Mouse (Mus musculus): ENCODE results near the gene Wdr83. TPM values are rescaled to one million over a fixed set of nuclear protein-coding genes. Genes with fewer than 3 reads are reported as not detected.
"Not testable (repeated sequence)": the region's sequence is repeated elsewhere in the genome, so short reads cannot be mapped to it uniquely, and the experiment has no call there.

Wdr83 gene
- polyA plus RNA-seq, 1 experiment from 2014 or later = 48.4 TPM

DNA sequence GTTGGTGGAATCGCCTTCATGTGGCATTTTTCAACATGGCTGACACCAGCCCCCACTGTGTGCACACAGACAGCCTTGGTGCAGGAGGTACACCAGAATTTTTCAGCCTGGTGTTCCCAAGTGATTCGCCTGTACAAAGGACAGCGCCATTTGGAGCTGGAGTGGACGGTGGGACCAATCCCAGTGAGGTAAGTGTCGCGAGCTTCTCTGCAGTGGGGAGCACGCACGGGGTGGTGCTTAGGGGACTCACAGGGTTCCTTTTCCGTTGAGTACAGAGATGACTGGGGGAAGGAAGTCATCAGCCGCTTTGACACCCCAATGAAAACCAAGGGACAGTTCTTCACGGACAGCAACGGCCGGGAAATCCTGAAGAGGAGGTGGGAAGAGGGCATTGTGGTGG, 13.9 kb upstream of the Wdr83 start:
- Histone ChIP-seq H3K27ac (no peak overlapping the region), H3K9me3 (replicated peaks) (no peaks in the 10 kb centered on the region), H3K36me3 (peaks cover 34% of the 10 kb centered on the region), H3K27me3 (no peaks in the 10 kb centered on the region), H3K4me2 (replicated peaks) (no peak overlapping the region), H3K9ac (no peak overlapping the region), H3K4me1 (no peaks in the 10 kb centered on the region), H3K4me3 (no peak overlapping the region)
- ATAC-seq (ENCODE audit: low FRiP score) = no peak
- 92% methylated on average over 13 of the region's 13 CpGs for WGBS

DNA sequence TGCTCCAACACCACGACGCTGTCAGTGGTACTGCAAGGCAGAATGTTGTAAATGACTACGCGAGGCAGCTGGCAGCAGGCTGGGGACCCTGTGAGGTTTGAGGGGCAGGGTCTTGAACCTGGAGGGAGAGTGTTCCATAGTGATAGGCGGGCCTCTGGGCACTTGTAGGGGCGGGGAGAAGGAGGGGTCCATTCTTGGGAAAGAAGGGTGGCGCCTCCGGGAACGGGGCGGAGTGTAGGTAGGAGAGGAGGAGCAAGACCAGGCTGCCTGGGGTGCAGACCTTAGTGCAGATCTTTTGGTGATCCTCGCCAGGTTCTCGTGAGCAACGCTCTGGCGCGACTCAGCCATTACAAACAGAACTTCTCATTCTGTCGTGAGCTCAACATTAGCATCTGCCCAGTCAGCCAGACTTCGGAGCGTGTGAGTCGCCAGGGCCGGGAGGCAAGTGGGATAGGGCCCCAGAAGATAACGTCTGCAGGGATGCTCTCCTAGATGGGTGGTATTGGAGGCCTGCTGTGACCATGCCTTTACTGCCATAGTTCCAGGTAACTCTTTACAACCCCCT, 10.5 kb upstream of the Wdr83 start:
- Histone ChIP-seq H3K4me1 (no peaks in the 10 kb centered on the region), H3K9ac (no peak overlapping the region), H3K36me3 (peaks cover 24% of the 10 kb centered on the region), H3K9me3 (replicated peaks) (no peaks in the 10 kb centered on the region), H3K27me3 (no peaks in the 10 kb centered on the region), H3K4me2 (replicated peaks) (no peak overlapping the region), H3K27ac (no peak overlapping the region), H3K4me3 (no peak overlapping the region)
- 33% methylated on average over 21 of the region's 21 CpGs for WGBS
- no peak for ATAC-seq (ENCODE audit: low FRiP score)

DNA sequence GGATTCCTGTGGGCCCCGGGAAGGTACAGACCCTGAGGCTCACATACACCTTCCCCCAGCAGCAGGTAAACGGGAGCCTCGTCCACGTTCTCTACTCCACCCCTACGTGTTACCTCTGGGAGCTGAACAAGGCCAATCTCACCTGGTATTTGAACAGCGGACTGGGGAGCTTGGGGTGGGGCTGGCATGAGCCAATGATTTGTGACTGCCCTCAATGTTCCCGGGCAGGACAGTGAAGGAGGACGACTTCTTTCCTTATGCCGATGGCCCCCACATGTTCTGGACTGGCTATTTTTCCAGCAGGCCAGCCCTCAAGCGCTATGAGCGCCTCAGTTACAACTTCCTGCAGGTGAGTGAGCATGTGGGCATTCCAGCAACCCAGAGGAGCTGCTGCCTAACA, 9.8 kb upstream of the Wdr83 start:
- no peak overlapping the region for H3K27ac ChIP-seq
- WGBS = 89% methylated on average over 11 of the region's 11 CpGs
- no peaks in the 10 kb centered on the region for H3K27me3 ChIP-seq
- no peak overlapping the region for H3K4me3 ChIP-seq
- no peaks in the 10 kb centered on the region for H3K4me1 ChIP-seq
- H3K9ac ChIP-seq = no peak overlapping the region
- ATAC-seq (ENCODE audit: low FRiP score) = no peak
- H3K9me3 ChIP-seq (replicated peaks) = no peaks in the 10 kb centered on the region
- peaks cover 17% of the 10 kb centered on the region for H3K36me3 ChIP-seq
- H3K4me2 ChIP-seq (replicated peaks) = no peak overlapping the region

DNA sequence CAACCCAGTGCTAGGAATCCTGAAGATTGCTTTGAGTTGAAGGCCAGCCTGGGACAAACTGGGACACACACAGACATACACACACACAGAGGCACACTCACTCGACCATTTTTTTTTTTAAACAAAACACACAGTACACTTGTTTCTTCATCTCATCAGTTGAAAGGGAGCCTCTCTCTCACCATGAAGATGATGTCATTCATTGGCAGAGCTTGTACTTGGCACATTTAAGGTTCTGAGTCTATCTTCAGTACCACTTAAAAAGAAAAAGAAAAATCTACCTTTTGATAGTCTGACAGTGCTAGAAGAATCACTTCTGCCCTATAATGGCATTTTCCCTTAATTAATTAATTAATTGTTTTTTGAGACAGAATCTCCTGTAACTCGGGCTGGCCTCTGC, 7.7 kb upstream of the Wdr83 start:
- H3K36me3 ChIP-seq = peaks cover 18% of the 10 kb centered on the region; the same call in 1 of the 2 replicates
- 83% methylated on average over 2 of the region's 2 CpGs for WGBS
- H3K4me3 ChIP-seq = no peak overlapping the region
- no peaks in the 10 kb centered on the region for H3K27me3 ChIP-seq
- H3K9ac ChIP-seq = no peak overlapping the region
- H3K9me3 ChIP-seq (replicated peaks) = no peaks in the 10 kb centered on the region
- H3K27ac ChIP-seq = no peak overlapping the region
- H3K4me1 ChIP-seq = peaks cover 5% of the 10 kb centered on the region
- ATAC-seq (ENCODE audit: low FRiP score) = no peak
- H3K4me2 ChIP-seq (replicated peaks) = no peak overlapping the region

DNA sequence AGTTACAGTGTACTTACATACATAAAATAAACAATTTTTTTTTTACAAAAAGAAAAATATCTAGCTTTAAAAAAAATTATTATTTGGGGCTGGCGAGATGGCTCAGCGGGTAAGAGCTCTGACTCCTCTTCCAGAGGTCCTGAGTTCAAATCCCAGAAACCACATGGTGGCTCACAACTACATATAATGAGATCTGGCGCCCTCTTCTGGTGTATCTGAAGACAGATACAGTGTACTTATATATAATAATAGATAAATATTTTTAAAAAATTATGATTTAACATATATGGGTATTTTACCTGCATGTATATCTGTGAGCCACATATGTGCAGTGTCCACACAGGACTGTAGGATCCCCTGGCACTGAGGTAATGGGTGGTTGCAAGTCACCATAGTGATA, 5.1 kb upstream of the Wdr83 start:
- no peak overlapping the region for H3K27ac ChIP-seq
- H3K4me1 ChIP-seq = peaks cover 20% of the 10 kb centered on the region
- peaks cover 18% of the 10 kb centered on the region; the same call in 1 of the 2 replicates for H3K36me3 ChIP-seq
- H3K9ac ChIP-seq = no peak overlapping the region
- H3K27me3 ChIP-seq = no peaks in the 10 kb centered on the region
- WGBS = 79% methylated on average over 3 of the region's 3 CpGs
- no peaks in the 10 kb centered on the region for H3K9me3 ChIP-seq (replicated peaks)
- no peak overlapping the region for H3K4me3 ChIP-seq
- H3K4me2 ChIP-seq (replicated peaks) = no peak overlapping the region
- no peak for ATAC-seq (ENCODE audit: low FRiP score)

DNA sequence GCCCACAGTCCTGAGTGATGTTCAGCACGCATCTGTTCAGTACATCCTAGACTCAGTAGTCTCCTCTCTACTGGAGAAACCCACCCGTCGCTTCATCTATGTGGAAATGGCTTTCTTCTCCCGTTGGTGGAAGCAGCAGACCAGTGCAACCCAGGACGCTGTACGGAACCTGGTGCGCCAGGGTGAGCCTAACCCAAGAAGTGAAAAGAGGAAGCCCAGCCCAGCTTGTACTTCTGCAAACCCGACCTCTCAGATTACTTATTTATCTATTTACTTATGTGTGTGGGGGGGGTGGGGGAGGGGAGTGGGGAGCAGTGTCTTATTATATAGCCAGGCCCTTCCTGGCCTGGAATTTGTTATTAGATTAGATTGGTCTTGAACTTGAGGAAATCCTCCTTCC, 3.5 kb upstream of the Wdr83 start:
- no peak for ATAC-seq (ENCODE audit: low FRiP score)
- Histone ChIP-seq H3K9me3 (replicated peaks) (no peaks in the 10 kb centered on the region), H3K4me1 (peaks cover 25% of the 10 kb centered on the region), H3K4me2 (replicated peaks) (no peak overlapping the region), H3K27me3 (no peaks in the 10 kb centered on the region), H3K9ac (no peak overlapping the region), H3K36me3 (peaks cover 17% of the 10 kb centered on the region; the same call in 1 of the 2 replicates), H3K4me3 (no peak overlapping the region), H3K27ac (no peak overlapping the region)
- WGBS = 91% methylated on average over 8 of the region's 8 CpGs

DNA sequence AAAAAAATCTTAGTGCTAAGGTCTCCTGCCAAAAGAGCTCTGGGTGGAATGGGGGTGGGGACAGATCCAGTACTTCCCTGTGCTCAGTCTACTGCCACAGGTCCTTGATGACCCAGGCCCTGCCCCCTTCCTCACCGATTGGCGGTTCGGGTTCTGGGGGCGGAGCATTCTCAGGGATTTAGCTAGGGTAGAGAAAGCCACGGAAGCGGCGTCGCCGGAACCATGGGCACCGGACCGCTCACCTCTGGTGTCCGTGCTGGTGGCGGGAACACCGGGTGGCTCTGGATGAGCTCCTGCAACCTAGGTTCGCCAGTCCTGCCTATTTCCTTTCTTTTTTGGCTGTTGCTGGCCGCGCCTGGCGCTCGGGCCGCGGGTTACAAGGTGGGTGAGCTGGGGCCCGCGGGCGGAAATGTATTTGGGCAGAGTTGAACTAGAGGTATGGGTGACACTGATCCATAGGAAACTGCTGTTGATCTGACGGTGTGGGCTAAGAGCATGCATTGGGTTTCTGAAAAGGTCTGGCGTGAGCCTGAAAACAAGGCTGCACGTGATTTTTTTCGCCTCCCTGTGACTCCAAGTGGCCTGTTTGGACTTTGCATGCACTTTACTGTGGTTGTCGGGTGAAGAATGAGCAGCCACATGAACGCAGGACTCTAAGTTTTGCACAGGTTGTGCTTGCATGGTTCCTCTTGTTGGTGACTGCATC, 2.2 kb upstream of the Wdr83 start, which contains the start of gene Man2b1:
TSS of gene Man2b1 (plus strand) at position 163 of the 706 bp plus-strand sequence.
- Histone ChIP-seq H3K27ac (no peak within 1 kb of the TSS; the same call in 1 of the 2 replicates), H3K4me2 (replicated peaks) (peak within 1 kb of the TSS; percentile 91), H3K9ac (peak within 1 kb of the TSS; percentile 76), H3K27me3 (no peaks in the 10 kb centered on the region), H3K4me3 (peak within 1 kb of the TSS; percentile 61), H3K4me1 (peaks cover 29% of the 10 kb centered on the region), H3K36me3 (peaks cover 15% of the 10 kb centered on the region; the same call in 1 of the 2 replicates), H3K9me3 (replicated peaks) (no peaks in the 10 kb centered on the region)
- WGBS = under 1% methylated on average over 30 of the region's 30 CpGs
- peak; percentile 73 for ATAC-seq (ENCODE audit: low FRiP score)

DNA sequence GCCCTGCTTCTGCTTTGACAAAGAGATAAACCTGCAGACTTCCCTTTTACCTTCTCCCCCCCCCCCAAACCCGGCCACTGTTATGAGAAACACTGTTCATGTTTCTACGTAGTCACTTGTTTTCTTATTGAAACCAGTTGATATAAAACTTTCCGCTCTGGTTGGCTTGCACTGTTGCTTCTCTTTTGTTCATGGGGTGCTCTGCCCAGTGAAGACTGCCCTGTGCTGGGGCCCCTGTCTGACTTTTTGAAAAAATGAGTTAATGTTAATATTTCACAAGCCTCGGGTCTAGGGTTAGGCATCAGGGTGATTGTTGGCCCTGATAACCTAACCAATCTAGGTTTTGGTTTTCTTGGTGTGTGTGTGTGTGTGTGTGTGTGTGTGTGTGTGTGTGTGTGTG, 1.1 kb upstream of the Wdr83 start:
- not testable (repeated sequence) for H3K9ac ChIP-seq; H3K9me3 ChIP-seq (replicated peaks); H3K27ac ChIP-seq; ATAC-seq (ENCODE audit: low FRiP score); H3K4me3 ChIP-seq; H3K27me3 ChIP-seq
- H3K4me2 ChIP-seq (replicated peaks) = 0 out of 2 replicates have a peak overlapping the region, but pooled peaks have one; percentile 71
- 88% methylated on average over 4 of the region's 4 CpGs for WGBS
- peaks cover 15% of the 10 kb centered on the region; the same call in 1 of the 2 replicates for H3K36me3 ChIP-seq
- peaks cover 29% of the 10 kb centered on the region for H3K4me1 ChIP-seq

DNA sequence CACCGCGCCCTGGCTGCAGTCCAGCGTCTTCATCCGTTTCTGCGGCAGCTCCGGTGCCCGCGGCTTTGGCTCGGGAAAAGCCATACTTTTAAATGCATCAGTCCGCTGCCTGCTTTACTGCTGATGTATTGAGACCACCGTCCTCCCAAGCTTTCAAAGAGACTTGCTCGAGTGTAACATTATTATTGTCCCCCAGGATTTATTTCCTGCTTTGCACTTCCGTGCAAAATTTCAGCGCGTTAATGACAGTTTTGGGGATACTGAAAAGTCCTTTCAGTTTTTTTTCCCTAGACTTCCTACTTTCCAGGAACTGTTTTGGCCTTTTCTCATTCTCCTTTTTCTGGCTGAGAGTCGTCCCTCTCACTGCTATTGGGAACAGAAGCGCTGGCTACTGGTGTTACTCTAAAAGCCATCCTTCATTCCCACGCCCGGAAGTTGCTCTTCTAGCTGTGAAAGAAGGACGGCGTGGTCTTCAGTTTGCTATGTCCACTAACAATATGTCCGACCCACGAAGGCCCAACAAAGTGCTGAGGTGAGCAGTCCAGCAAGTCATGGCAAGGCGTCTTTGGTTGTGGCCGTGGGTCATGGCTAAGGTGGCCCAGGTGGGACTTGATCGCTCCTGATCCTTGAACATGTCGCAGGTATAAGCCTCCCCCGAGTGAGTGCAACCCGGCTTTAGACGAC, 432 bp downstream of the Wdr83 start, which contains the start of gene Wdr83os:
TSS of gene Wdr83os (plus strand) at position 209 of the 684 bp plus-strand sequence.
- H3K27ac ChIP-seq = peak within 1 kb of the TSS; percentile 62; the same call in 1 of the 2 replicates
- WGBS = under 1% methylated on average over 30 of the region's 30 CpGs

DNA sequence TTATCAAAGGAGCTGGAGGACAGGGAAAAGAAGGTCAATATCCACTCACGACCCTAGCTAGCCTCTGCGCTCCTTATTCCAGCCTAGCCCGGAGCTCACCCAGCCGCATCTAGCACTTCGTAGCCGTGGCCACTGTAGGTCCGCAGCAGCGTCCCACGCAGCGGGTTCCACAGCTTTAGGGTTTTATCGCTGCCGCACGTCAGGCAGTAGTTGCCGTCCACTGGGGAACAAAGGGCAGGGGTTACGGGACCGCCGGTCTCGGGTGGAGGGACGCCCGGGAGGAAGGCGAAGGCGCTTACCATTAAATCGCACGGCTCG, 933 bp downstream of the Wdr83 start:
- peaks cover 29% of the 10 kb centered on the region for H3K4me1 ChIP-seq
- peaks cover 24% of the 10 kb centered on the region for H3K36me3 ChIP-seq
- peak overlapping the region; percentile 92 for H3K9ac ChIP-seq
- ATAC-seq (ENCODE audit: low FRiP score) = no peak
- peak overlapping the region; percentile 62; the same call in 1 of the 2 replicates for H3K27ac ChIP-seq
- WGBS = 1% methylated on average over 25 of the region's 25 CpGs
- H3K4me3 ChIP-seq = peak overlapping the region; percentile 90
- no peaks in the 10 kb centered on the region for H3K27me3 ChIP-seq
- H3K9me3 ChIP-seq (replicated peaks) = no peaks in the 10 kb centered on the region
- H3K4me2 ChIP-seq (replicated peaks) = peak overlapping the region; percentile 71

More for the DNA sequence above, 432 bp downstream of the Wdr83 start, which contains the start of gene Wdr83os:
- H3K4me3 ChIP-seq = peak within 1 kb of the TSS; percentile 90
- H3K36me3 ChIP-seq = peaks cover 25% of the 10 kb centered on the region
- no peaks in the 10 kb centered on the region for H3K9me3 ChIP-seq (replicated peaks)
- H3K27me3 ChIP-seq = no peaks in the 10 kb centered on the region
- H3K4me2 ChIP-seq (replicated peaks) = peak within 1 kb of the TSS; percentile 71
- H3K9ac ChIP-seq = peak within 1 kb of the TSS; percentile 92
- ATAC-seq (ENCODE audit: low FRiP score) = peak; percentile 18
- H3K4me1 ChIP-seq = peaks cover 29% of the 10 kb centered on the region

DNA sequence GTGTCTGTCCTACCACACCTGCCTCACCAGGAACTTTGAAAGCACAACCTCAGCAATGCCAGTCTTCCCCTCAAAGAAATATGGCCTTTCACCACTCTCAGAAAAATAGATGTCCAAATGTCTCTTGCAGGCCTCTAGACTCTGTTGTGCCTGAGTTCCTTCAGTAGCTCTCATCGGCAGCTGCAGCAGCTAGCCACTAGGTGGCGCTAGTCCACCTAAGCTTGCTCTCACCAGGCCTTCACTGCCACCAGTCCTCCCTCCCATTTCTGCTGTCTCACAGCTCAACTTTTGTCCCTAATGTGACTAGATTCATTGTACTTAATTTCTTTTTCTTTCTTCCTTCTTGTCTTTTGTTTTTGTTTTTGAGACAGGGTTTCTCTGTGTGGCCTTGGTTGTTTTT, 4.1 kb downstream of the Wdr83 start:
- 0% methylated on average over 2 of the region's 2 CpGs for WGBS
- ATAC-seq (ENCODE audit: low FRiP score) = no peak

DNA sequence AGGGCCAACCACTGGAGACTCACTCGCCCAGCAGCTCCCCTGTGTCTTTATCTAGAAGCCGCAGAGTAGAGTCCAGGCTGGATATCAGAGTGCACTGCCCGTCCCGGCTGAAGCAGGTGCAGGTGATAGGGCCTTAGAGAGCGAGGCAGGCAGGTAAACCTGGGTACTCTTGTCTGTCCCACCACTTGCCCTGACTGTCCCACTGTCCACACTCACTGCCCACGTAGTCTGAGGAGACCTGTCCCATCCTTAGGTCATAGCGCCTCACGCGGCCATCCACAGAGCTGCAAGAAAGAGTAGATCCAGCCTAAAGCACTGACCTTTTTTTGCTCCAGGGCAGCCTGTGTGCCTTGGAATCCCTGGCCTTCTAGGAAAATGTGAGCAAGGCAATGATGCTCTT, 5.1 kb downstream of the Wdr83 start:
- H3K27ac ChIP-seq = no peak overlapping the region
- no peaks in the 10 kb centered on the region for H3K9me3 ChIP-seq (replicated peaks)
- WGBS = 66% methylated on average over 9 of the region's 9 CpGs
- no peak overlapping the region for H3K4me3 ChIP-seq
- H3K4me1 ChIP-seq = peaks cover 15% of the 10 kb centered on the region
- H3K9ac ChIP-seq = no peak overlapping the region
- H3K27me3 ChIP-seq = no peaks in the 10 kb centered on the region
- ATAC-seq (ENCODE audit: low FRiP score) = no peak
- peaks cover 43% of the 10 kb centered on the region for H3K36me3 ChIP-seq
- H3K4me2 ChIP-seq (replicated peaks) = no peak overlapping the region

More for the DNA sequence above, 4.1 kb downstream of the Wdr83 start:
- Histone ChIP-seq H3K4me2 (replicated peaks) (no peak overlapping the region), H3K27ac (no peak overlapping the region), H3K36me3 (peaks cover 43% of the 10 kb centered on the region), H3K9ac (no peak overlapping the region), H3K27me3 (no peaks in the 10 kb centered on the region), H3K9me3 (replicated peaks) (no peaks in the 10 kb centered on the region), H3K4me3 (no peak overlapping the region), H3K4me1 (peaks cover 19% of the 10 kb centered on the region)
